Mouse (Mus musculus): ENCODE measurements at regions not wholly inside any gene's neighbourhood (a gene's known extent, or its start where the extent isn't known, plus 50 kb on each side); places are given as distances from the start of the nearest gene placed in this dataset.

- no peak for DNase-seq (ENCODE audit: low spot score)
Observed at GRCm38 (mm10) chr14:76822766-76823325, 213.7 kb upstream of the Ccdc122 start.

- DNase-seq (ENCODE audit: low spot score): no peak
Observed at GRCm38 (mm10) chr14:76821892-76822291, 214.7 kb upstream of the Ccdc122 start.

- no peak for DNase-seq (ENCODE audit: low spot score)
Observed at GRCm38 (mm10) chr14:76821484-76821883, 215.1 kb upstream of the Ccdc122 start.

- DNase-seq (ENCODE audit: low spot score): no peak
Observed at GRCm38 (mm10) chr14:76820989-76821388, 215.6 kb upstream of the Ccdc122 start.

GRCm38 (mm10) chr14:76819690-76820089 lies 216.9 kb upstream of the Ccdc122 start:
- peak; percentile 68 for DNase-seq (ENCODE audit: low spot score)

GRCm38 (mm10) chr14:76818256-76819010 lies 218.1 kb upstream of the Ccdc122 start:
- DNase-seq (ENCODE audit: low spot score): no peak

- DNase-seq (ENCODE audit: low spot score): no peak
Observed at GRCm38 (mm10) chr14:76817189-76817772, 219.3 kb upstream of the Ccdc122 start.

GRCm38 (mm10) chr14:76816666-76817065 lies 219.9 kb upstream of the Ccdc122 start:
- DNase-seq (ENCODE audit: low spot score): no peak

- no peak for DNase-seq (ENCODE audit: low spot score)
Observed at GRCm38 (mm10) chr14:76812155-76812875, 224.3 kb upstream of the Ccdc122 start.

GRCm38 (mm10) chr14:76810697-76811589 lies 225.6 kb upstream of the Ccdc122 start:
- DNase-seq (ENCODE audit: low spot score): no peak

- DNase-seq (ENCODE audit: low spot score): no peak
Observed at GRCm38 (mm10) chr14:76810041-76810440, 226.5 kb upstream of the Ccdc122 start.

GRCm38 (mm10) chr14:76809411-76809810 lies 227.2 kb upstream of the Ccdc122 start:
- no peak for DNase-seq (ENCODE audit: low spot score)

- no peak for DNase-seq (ENCODE audit: low spot score)
Observed at GRCm38 (mm10) chr14:76805151-76805785, 231.3 kb upstream of the Ccdc122 start.

GRCm38 (mm10) chr14:76804447-76805150 lies 232.0 kb upstream of the Ccdc122 start:
- DNase-seq (ENCODE audit: low spot score): no peak

- DNase-seq (ENCODE audit: low spot score): no peak
Observed at GRCm38 (mm10) chr14:76800181-76800580, 236.4 kb upstream of the Ccdc122 start.

GRCm38 (mm10) chr14:76799741-76800140 lies 236.8 kb upstream of the Ccdc122 start:
- no peak for DNase-seq (ENCODE audit: low spot score)

GRCm38 (mm10) chr14:76798925-76799428 lies 237.6 kb upstream of the Ccdc122 start:
- no peak for DNase-seq (ENCODE audit: low spot score)

GRCm38 (mm10) chr14:76798488-76798887 lies 238.1 kb upstream of the Ccdc122 start:
- DNase-seq (ENCODE audit: low spot score): no peak

GRCm38 (mm10) chr14:76797518-76797917 lies 239.1 kb upstream of the Ccdc122 start:
- DNase-seq (ENCODE audit: low spot score): no peak

GRCm38 (mm10) chr14:76791811-76792571 lies 235.3 kb upstream of the Serp2 start:
- no peak for DNase-seq (ENCODE audit: low spot score)
